Mouse (Mus musculus) lung, postnatal 0 days (tissue): Measurements from ENCODE around the gene Smg5.
"Not testable (repeated sequence)": the region's sequence is repeated elsewhere in the genome, so short reads cannot be mapped to it uniquely, and the experiment has no call there.

Experiments used
- CTCF ChIP-seq: IDR thresholded peaks from 2 replicates; pipeline ENCODE4 v1.5.1; 2016; ENCODE audit warnings: antibody characterized with exemption, mild to moderate bottlenecking
- EP300 ChIP-seq: IDR thresholded peaks from 2 replicates; pipeline ENCODE4 v1.6.1; 2016; ENCODE audit warnings: antibody characterized with exemption, mild to moderate bottlenecking, control low read depth

GRCm38 (mm10) chr3:88382383-88382782 is 46.3 kb downstream of the Smg5 start:
- not testable (repeated sequence) for TF ChIP-seq CTCF, EP300
